Mouse (Mus musculus): Measurements from ENCODE around the gene Josd2.

The Josd2 gene

DNA sequence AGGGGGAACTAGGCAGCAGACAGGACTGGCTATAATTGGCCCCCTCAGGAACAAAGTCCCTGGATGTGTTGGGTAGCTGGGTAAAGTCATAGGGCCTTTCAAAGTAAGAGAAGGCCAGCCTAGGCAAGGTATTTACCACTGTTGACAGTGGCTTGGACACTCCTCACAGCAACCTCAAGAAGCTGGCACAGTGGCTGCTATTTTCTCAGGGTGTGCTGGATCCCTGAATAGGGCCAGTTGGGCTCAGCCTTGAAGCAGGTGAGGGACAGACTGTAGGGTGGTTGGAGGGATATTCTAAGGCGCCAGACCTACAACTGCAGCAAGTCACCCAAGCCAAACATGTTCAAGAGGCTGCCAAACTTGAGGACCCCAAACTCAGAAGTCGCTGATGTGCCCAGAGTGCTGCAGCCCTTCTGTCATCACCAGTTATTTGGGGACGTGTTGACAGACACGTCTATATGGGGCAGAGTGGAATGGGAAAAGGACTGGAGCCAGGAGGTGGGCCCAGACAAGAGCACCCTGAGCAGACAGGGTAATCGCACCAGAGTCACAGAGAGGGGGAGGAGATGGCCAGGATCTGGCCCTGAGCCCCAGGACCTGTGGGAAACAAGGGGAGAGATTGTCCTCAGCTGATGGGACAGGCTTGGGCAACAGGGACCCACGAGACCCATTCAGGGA is 4.2 kb downstream of the Josd2 start:
- no peak for DNase-seq (ENCODE audit: low read depth, low spot score)

DNA sequence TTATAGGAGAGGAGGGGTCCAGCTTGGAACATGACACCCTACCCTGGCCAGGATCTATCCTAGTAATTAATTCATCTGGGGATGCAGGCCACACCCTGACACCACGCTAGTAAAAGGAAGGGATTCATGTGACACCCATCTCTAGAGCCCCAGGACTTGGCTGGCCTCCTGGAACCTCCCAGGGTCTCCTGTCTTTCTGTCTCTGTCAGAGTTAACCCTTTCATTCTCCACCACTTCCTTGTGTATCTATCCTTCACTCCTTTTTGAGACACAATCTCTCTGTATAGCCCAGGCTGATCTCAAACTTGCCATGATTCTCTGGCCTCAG is 4.7 kb downstream of the Josd2 start:
- DNase-seq (ENCODE audit: low read depth, low spot score): no peak

DNA sequence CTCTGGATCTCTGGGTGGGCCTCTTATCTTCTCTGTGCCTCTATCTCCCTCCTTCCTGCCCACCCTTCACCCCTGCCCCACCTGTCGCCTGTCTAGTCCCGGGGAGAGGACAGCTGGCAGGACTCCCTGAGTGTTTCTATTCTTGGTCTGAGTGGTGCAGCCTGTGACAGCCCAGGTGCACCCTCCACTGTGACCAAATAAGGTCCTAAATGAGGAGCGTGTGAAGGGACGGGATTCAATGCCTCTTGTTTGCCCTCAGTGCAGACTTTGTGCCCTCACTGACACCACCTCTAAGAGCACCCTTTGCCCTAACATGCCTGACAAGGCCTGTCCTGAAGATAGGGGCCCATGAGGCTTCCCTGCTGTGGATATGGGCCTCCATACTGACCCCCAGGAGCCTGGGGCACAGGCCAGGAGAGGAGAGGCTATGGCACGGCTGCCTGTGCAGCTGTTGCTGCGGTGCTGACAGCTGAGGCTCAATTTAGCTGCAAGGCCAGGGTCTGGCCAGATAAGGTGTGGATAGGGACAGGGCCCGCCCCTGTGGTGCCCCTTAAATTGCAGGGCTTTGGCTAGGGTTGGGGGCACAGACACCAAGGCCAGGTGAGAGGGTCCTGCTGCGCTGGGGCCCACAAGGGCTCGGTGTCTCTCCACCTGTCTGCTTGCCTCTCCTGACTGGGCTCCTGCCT is 5.3 kb downstream of the Josd2 start:
- DNase-seq (ENCODE audit: low read depth, low spot score): no peak

DNA sequence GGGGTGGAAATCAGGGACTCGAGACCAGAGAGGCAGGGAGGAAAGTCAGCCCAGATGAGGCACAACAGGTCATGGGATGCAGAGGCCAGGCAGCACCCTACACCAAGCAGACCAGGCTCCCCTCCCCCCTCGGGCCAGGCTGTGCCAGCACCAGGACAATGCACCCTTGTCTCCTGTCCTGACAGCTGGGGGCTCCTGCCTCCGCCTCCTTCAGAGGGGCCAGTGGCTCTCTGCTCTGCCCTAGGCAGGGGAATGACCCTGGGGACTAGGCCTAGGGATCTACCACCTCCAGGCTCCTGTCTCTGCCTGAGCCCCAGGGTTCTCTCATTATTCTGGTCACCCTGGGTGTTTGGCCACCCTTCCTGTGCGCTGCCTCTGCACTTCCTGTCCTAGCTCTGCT is 6.6 kb downstream of the Josd2 start:
- DNase-seq (ENCODE audit: low read depth, low spot score): no peak

DNA sequence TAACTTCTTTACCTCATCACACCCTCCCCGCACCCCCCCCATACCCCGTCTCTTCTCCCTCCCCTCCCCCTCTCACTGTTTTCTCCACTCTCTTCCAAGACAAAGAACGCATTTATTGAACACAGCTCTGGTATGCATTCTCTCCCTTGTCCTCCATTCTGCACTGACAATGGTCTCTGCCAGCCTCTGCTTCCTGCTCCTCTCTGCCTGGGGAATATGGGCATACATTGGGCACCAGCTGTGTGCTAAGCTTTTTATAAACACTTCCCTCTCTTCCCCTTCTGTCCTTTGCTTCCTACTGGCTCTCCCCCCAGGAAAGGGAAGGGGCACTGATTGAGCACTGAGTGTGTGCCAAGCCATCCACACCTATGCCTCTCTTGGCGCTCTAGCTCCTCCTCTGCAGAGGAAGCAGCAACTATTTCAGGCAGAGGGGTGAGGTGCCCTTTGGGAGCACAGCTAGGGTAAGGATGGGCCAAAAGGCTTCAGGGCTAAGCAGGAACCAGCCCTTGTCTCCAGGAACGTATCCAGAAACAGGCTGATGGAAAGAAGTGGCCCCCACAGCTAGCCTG is 7.3 kb downstream of the Josd2 start:
- DNase-seq (ENCODE audit: low read depth, low spot score): no peak

DNA sequence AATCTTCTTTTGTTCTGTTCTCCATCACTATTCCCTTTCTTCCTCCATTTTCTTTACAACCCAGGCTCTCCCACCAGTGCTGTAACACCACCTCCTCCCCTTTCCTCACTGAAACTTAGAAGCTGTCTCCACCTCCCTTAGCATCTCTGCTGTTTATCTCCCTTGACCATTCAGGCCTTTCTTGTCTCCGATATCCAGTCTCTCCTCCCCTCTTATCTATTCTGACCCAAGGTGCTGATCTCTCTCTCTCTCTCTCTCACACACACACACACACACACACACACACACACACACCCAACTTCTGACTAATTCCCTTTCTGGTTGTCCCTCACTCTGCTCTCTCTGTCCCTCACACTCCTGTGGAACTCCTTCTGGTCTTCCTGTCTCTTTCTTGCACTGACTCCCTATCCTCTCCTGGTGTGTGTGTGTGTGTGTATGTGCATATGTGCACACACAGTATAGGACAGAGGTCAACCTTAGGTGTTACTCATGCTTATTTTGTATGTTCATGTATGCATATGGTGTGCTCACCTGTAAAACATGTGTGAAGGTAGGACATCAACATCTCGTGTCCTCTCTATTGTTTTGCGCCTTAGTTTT is 15.2 kb downstream of the Josd2 start:
- no peak for DNase-seq (ENCODE audit: low read depth, low spot score)

DNA sequence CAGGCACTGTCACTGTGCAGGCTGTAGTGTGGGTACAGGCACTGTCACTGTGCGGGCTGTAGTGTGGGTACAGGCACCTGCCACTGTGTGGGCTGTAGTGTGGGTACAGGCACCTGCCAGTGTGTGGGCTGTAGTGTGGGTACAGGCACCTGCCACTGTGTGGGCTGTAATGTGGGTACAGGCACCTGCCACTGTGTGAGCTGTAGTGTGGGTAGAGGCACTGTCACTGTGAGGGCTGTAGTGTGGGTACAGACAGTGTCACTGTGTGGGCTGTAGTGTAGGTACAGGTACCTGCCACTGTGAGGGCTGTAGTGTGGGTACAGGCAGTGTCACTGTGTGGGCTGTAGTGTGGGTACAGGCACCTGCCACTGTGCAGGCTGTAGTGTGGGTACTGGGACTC is 16.3 kb downstream of the Josd2 start:
- no peak for DNase-seq (ENCODE audit: low read depth, low spot score)

DNA sequence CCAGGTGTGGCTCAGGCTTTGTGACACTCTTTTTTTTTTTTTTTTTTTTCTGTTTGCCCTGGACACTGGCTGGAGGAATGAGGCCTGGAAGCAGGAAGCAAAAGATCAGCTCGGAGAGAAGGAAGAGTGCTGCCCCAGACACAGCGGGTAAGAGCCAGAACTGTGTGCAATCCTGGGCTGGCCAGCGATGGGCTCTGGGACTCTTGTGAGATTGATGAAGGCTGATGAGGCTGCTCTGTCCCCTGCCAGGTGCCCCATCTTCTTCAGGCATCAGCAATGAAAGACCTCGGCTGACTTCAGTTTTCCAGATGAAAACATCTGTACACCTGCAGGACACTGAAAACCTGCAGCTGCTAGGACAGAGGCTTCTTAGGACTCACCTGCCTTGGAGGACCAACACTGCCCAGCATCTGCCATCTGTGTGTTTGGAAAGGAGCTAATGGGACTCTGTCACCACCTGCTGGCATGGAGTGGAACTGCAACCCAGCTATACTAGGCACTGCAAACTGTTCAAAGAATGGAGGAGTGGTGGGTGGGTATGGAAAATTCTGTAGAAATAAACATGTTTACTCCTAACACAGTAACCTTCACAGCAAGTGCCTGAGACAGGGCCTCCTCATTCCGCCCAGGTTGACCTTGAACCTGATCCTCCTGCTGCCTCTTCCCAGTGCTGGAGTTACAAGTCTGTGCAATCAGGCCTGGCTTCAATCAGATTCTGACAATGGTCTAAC is 17.2 kb downstream of the Josd2 start:
- peak; percentile 80 for DNase-seq (ENCODE audit: low read depth, low spot score)

DNA sequence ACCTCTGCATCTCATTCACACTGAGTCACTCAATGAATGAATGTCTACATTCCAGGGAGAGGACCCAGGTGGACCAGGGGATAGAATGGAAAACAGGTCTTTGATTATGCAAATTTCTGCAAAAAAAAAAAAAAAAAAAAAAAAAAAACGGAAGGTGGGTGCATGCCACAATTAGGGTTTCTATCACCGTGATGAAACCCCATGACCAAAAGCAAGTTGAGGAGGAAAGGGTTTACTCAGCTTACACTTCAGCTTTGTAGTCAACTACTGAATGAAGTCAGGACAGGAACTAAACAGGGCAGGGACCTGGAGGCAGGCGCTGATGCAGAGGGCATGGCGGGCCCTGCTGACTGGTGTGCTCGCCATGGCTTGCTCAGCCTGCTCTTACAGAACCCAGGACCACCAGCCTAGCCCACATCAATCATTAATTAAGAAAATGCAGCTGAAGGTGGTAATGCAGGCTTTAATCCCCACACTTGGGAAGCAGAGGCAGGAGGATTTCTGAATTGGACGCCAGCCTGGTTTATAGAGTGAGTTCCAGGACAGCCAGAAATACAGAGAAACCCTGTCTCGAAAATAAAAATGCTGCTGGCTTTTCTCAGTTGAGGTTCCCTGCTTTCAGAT is 17.9 kb downstream of the Josd2 start:
- DNase-seq (ENCODE audit: low read depth, low spot score): no peak

DNA sequence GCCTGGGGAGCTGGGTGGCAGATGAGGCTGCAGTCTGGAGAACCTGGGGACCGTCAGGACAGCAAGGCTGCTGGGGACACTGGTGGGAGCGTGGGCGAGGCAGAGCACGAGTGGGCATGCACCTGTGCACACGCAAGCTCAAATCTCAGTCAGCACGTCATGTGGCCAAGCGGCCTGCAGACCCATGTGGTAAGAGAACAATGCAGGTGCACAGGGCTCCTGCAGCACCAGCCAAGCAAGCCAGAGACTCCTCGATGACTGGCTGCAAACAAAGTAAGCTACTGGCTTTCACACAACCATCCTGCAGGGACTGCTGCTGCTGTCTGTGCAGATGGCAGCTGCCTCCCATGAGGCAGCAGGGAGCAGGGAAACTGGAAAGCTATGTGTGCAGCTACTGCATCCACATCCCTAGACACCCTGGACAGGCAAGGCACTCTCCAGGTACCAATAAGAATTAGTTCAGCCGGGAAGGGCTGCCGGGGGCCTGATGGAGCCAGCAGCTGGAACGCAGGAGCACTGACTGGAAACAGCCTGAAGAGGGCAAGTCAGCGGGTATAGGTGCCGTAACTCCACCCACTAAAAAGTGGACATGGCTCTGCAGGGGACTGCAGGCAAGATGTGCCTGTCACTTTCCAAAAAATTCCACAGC is 19.3 kb downstream of the Josd2 start:
- DNase-seq (ENCODE audit: low read depth, low spot score): no peak

DNA sequence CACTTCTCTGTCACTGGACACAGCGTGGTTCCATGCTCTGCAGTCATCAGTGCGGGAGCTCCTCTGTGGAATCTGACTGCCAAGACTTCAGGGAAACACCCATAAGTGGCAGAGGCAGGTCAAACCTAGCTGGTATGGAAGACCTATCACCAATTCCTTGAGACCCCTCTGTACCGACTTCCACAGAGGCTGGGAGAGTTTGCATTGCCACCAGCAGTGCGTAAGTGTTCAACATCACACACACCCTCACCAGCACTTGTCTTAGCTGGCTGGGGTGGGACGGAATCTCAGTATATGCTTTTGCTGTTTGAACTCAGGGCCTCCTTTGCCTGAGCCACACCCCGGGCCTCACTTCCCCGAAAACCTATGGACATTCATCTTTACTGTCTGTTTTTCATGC is 20.2 kb downstream of the Josd2 start:
- no peak for DNase-seq (ENCODE audit: low read depth, low spot score)

DNA sequence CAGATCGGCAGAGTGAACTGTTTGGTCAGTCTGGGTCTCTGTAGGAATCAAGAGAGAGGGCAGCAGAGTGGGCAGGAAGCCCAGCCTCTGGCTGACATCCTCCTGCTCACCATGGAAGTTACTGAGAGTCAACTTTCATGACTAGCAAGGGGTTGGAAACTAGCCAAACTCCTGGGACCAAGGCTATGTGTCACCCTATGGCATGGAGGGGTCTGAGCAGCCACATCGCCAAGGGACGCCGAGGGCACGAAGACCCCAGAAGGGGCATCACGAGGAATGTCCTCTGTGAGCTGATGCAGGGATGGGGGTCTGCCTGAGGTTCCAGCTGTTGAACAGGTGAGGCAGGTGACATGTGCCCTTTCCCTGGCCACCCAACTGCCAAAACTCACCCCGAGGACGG is 20.8 kb downstream of the Josd2 start:
- DNase-seq (ENCODE audit: low read depth, low spot score): no peak

DNA sequence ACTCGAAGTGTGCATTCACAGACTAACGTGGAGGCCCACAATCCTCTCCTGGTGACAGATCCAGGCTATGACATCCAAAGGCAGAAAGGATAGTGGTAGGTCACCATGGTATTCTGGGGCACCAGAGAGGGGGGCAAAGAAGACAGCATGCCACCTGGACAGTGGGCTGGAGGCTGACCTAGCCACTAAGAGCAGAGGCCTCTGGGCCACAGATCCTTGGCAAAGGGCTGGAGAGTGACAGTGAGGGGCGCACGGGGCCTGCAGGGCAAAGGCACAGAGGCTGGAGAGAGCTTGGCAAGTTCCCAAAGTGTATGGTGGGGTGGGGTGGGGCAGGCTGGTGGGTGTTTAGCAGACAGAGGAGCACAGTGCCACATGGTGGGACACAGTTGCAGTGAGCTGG is 22.5 kb downstream of the Josd2 start:
- no peak for DNase-seq (ENCODE audit: low read depth, low spot score)

DNA sequence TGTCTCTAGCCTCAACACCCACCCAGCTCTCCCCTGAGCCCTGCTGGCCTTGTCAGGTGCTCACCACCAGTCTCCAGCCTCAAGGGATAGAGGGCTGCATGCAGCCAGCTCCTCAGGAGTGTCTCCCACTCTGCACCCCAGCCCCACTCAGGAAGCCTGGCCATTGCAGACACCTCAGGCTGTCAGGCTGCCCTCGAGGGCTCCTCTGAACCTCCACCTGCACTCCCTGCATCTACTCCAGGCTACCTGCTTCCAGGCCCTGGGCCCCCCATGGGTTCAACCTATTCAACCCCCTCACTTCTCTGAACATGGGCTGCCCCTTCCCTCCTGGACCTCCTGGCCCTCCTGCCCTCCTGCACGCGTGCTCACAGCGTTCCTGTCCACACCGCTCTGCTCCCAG is 23.6 kb downstream of the Josd2 start:
- DNase-seq (ENCODE audit: low read depth, low spot score): no peak

DNA sequence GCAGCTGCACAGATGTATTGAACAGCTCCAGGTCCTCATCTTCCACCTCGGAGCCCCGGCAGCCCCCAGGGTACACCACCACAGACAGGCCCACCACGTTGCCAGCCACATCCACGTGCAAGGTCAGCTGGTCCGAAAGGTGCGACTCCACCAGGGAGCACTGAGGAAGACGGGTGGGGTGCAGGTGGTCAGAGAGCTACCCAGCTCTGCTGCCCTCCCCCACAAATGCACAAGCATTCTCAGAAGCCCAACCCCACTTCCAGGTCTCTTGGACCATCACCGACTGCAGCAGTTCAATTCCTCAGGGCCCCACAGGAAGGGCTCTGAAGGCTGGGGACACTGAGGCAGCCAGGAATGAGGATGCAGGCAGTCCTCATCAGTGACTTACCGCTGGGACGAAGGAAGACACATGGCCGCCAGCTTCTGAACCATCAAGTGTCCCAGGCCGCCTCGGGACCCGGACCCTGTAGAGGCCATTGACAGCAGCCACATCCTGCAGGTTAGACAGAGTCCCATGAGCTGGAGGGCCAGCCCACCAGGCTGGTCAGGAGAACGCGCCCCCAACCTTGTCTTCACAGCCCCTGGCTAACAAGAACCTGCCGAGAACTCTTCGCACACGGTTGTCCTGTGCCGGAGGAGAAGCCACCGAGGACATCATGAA is 24.5 kb downstream of the Josd2 start:
- DNase-seq (ENCODE audit: low read depth, low spot score): no peak

DNA sequence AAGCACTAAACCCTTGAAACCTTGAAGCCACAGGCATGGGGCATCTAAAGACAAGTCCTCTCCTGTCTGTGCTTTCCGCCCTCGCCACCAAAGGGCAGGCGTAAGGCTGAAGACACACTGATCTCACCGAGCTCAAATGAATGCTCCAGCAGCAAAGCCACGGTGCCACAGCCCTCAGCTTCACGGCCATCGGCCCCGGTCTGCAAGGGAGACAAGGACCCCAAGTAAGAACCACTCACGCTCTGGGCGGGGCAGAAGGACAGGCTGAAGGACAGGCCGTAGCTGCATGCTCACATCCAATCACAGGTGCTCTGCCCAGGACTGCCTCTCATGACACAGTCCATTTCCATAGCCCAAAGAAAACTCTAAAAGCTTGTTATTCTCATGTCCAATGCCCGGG is 26.9 kb downstream of the Josd2 start:
- DNase-seq (ENCODE audit: low read depth, low spot score): no peak

DNA sequence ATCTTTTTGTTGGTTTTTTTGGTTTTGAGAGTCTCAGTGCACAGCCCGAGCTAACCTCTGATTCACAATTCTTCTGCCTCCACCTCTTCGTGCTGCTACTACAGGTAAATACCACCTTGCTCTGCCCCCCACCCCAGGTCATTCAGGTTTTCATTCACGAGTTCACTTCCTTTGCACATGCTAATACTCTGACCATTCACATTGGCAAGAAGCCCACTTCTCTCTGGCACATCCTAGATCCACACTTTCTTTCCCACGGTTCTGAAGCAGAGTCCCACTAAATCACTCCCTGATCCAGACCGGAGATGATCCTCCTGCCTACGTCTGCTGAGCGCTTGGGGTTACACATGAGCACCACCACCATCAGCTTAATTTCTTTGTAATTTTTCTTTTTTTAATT is 27.3 kb downstream of the Josd2 start:
- no peak for DNase-seq (ENCODE audit: low read depth, low spot score)

DNA sequence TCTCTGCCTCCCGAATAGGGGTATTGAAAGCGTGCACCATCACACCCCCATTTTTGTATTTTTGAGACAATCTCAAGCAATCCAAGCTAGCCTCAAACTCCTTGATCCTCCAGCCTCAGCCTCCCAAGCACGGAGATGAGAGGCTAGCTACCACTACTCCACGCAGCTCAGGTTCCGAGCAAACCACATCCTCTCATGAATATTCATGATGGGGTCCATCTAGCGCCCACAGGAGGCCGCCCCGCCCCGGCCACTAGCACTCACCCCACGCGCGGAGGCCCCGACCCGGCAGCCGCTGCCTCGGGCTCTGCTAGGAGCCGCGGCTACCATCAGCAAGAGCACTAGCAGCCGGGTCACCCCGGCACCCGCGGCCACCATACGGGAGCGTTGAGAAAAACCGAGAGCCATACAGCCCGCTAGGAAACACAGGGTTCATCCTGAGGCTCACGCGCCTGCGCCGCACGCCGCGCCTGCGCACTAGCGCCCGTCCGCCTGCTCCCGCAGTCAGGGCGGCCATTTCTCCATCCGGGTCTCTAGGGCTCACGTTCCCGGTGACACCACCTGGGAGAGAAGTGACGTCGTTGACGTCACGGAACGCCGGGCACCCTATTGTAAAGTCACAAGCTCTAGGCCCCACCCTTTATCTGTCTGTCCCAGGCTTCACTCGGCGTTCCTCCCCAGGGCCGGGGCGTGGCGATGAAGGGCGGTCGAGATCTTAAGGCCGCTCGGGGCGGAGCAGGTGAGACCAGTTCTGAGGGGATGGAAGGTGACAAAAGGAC is 28.4 kb downstream of the Josd2 start, which contains the start of the genes Emc10 and Fam71e1:
TSS of gene Emc10 (minus strand) at position 538 of the 779 bp plus-strand sequence.
TSS of gene Fam71e1 (plus strand) at position 590 of the 779 bp plus-strand sequence.
- DNase-seq (ENCODE audit: low read depth, low spot score): peak; percentile 100

DNA sequence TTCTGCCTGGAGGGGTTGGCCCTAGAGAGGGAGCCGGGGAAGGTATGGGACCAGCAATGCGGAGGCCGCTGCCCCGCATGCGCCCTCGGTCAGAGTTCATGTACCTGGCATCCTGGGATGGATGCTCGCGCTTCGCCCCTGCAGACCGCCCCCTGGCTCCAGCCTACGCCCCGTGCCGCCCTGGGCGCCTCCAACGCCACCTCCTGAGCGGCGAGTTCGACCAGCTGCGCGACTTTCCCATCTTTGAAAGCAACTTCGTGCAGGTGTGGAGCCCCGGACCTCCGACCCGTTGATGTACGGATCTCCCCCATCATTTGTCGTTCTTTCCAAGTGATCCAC is 29.0 kb downstream of the Josd2 start:
- DNase-seq (ENCODE audit: low read depth, low spot score): no peak
